Mouse (Mus musculus) liver, embryonic 12.5 days (tissue): ENCODE measurements around the gene Apold1. TPM values are rescaled to one million over a fixed set of nuclear protein-coding genes. Genes with fewer than 3 reads are reported as not detected.

ENCODE experiments used
- ATAC-seq: fragments of 200-750 bp; cut with Nextera tagmentation; 2 replicates; pipeline ENCODE4 v1.8.0; 2017; ENCODE audit warnings: moderate number of reproducible peaks, mild to moderate bottlenecking, moderate library complexity
- H3K27ac ChIP-seq: fragments of 300-500 bp; sonication (generic); 2 replicates; pipeline ENCODE4 v1.5.1; 2016; ENCODE audit warnings: mild to moderate bottlenecking
- H3K27me3 ChIP-seq: fragments of 300-500 bp; sonication (generic); replicated peaks from 2 replicates; pipeline ENCODE4 v1.6.1; 2016; ENCODE audit warnings: mild to moderate bottlenecking, moderate library complexity
- H3K36me3 ChIP-seq: fragments of 300-500 bp; sonication (generic); 2 replicates; pipeline ENCODE4 v1.6.1; 2016; ENCODE audit warnings: mild to moderate bottlenecking, moderate library complexity
- H3K4me1 ChIP-seq: fragments of 300-500 bp; sonication (generic); 2 replicates; pipeline ENCODE4 v1.6.1; 2016
- H3K4me2 ChIP-seq: fragments of 300-500 bp; sonication (generic); 2 replicates; pipeline ENCODE4 v1.6.1; 2016; ENCODE audit warnings: mild to moderate bottlenecking, moderate library complexity
- H3K4me3 ChIP-seq: fragments of 300-500 bp; sonication (generic); 2 replicates; pipeline ENCODE4 v1.5.1; 2016; ENCODE audit warnings: mild to moderate bottlenecking, moderate library complexity
- H3K9ac ChIP-seq: fragments of 300-500 bp; sonication (generic); 2 replicates; pipeline ENCODE4 v1.6.1; 2016; ENCODE audit warnings: mild to moderate bottlenecking, moderate library complexity
- H3K9me3 ChIP-seq: fragments of 300-500 bp; sonication (generic); replicated peaks from 2 replicates; pipeline ENCODE4 v1.6.1; 2016; ENCODE audit warnings: mild to moderate bottlenecking, moderate library complexity
- WGBS: fragments of 180-500 bp; shearing (Covaris S2); methylation state at CpG from one replicate; pipeline ENCODE4 v1.1.7; 2016; ENCODE audit not compliant: insufficient replicate concordance; 5-methylcytosine and 5-hydroxymethylcytosine counted together
- polyA plus RNA-seq: library from polyadenylated mRNA; unstranded; fragments of >200 nt; fragmentation: Nextera tagmentation; extraction: Ambion mirVana; gene quantifications from 2 replicates; pipeline ENCODE4 v1.2.1, GENCODE M21; 2016

Apold1 gene
- polyA plus RNA-seq, 1 experiment from 2014 or later: 2.2 TPM

DNA sequence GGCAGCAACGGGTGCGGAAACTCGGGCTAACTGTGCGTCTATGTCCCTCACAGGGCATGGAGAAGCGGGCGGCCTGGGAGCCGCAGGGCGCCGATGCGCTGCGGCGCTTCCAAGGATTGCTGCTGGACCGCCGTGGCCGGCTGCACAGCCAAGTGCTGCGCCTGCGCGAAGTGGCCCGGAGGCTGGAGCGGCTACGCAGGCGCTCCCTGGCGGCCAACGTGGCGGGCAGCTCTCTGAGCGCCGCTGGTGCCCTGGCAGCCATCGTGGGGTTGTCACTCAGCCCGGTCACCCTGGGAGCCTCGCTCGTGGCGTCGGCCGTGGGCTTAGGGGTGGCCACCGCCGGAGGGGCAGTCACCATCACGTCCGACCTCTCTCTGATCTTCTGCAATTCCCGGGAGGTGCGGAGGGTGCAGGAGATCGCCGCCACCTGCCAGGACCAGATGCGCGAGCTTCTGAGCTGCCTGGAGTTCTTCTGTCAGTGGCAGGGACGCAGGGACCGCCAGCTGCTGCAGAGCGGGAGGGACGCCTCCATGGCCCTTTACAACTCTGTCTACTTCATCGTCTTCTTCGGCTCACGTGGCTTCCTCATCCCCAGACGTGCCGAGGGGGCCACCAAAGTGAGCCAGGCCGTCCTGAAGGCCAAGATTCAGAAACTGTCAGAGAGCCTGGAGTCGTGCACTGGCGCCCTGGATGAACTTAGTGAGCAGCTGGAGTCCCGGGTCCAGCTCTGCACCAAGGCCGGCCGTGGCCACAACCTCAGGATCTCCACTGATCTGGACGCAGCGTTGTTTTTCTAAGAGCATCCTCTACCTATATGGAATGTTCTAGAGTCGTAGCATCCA, 2.2 kb downstream of the Apold1 start:
- H3K27ac ChIP-seq: peak overlapping the region; percentile 96

DNA sequence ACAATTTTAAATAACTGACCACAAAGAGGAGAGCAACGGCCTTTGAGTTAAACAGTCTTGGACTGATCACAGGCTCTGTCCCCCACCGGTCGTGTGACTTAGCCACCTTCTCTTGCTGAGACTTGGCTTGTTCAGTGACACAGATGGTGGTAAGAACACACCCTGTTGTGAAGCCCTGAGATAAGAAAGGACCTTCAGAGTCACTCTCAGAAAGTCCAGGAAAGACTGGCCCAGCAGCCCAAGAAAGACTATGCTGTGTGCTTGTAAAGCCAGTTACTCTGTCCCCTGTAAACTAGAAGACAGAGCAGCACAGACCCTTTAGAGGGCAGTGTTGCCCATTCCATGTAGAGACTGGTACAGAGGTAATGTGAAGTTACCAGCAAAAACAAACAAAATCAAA, 3.2 kb downstream of the Apold1 start:
- H3K9ac ChIP-seq: peak overlapping the region; percentile 75
- H3K4me1 ChIP-seq: peaks cover 70% of the 10 kb centered on the region
- ATAC-seq: peak; percentile 93
- H3K9me3 ChIP-seq: no peaks in the 10 kb centered on the region
- no peaks in the 10 kb centered on the region for H3K36me3 ChIP-seq
- peak overlapping the region; percentile 94 for H3K4me2 ChIP-seq
- 16% methylated on average over 3 of the region's 3 CpGs for WGBS
- peak overlapping the region; percentile 63 for H3K4me3 ChIP-seq
- 0 out of 2 replicates have a peak, but pooled peaks cover 7% of the 10 kb centered on the region for H3K27me3 ChIP-seq
- H3K27ac ChIP-seq: peak overlapping the region; percentile 96

More for the DNA sequence above, 2.2 kb downstream of the Apold1 start:
- Histone ChIP-seq H3K36me3 (no peaks in the 10 kb centered on the region), H3K4me3 (peak overlapping the region; percentile 63), H3K4me1 (peaks cover 70% of the 10 kb centered on the region), H3K9me3 (no peaks in the 10 kb centered on the region), H3K27me3 (0 out of 2 replicates have a peak, but pooled peaks cover 8% of the 10 kb centered on the region), H3K9ac (peak overlapping the region; percentile 75), H3K4me2 (peak overlapping the region; percentile 94)
- whole genome bisulfite sequencing: 4% methylated on average over 62 of the region's 62 CpGs
- peak; percentile 78 for ATAC-seq

DNA sequence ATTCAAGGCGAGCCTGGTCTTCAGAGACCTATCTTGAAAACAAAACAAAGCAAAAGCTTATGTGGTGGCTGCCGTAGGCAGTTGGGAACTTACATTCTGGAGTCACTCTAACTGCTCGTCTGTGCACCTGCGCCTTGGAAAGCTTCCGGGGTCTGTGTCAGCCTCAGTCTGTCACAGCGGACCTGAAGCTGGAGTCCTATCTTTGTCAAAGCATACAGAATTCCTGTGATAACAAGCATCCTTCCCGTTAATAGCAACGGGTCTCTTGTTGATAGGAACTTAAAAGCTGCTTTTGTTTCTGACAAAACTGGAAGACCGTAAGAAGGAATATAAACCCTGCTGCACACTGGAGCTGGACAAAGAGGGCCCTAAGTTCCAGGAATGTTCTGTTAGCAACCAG, 6.9 kb downstream of the Apold1 start:
- WGBS: 67% methylated on average over 9 of the region's 9 CpGs
- no peak for ATAC-seq
- no peaks in the 10 kb centered on the region for H3K9me3 ChIP-seq
- H3K4me2 ChIP-seq: no peak overlapping the region
- H3K36me3 ChIP-seq: no peaks in the 10 kb centered on the region
- no peak overlapping the region for H3K4me3 ChIP-seq
- H3K9ac ChIP-seq: no peak overlapping the region
- H3K4me1 ChIP-seq: peaks cover 33% of the 10 kb centered on the region
- no peak overlapping the region for H3K27ac ChIP-seq
- H3K27me3 ChIP-seq: no peaks in the 10 kb centered on the region

DNA sequence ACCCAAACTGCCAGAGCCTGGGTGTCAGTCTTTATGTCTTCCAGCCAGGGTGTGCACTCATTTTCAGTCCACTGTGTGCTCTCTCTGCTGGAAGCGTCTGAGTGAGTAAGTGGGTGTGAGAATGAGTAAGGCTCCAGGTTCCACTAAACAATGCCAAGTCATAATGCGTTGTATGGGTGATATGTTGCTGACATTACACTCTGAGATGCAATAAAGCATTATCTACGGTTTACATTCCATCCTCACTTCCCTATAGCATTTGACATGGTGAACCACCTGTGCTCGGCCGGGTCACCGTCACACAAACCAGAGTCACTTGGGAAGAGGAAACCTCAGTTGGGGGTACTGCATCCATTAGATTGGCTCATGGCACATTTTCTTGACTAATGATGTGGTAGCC, 9.2 kb downstream of the Apold1 start:
- Histone ChIP-seq H3K4me2 (no peak overlapping the region), H3K9me3 (no peaks in the 10 kb centered on the region), H3K4me1 (peaks cover 14% of the 10 kb centered on the region), H3K27me3 (no peaks in the 10 kb centered on the region), H3K4me3 (no peak overlapping the region), H3K27ac (no peak overlapping the region), H3K36me3 (no peaks in the 10 kb centered on the region), H3K9ac (no peak overlapping the region)
- ATAC-seq: no peak
- 79% methylated on average over 6 of the region's 6 CpGs for whole genome bisulfite sequencing

DNA sequence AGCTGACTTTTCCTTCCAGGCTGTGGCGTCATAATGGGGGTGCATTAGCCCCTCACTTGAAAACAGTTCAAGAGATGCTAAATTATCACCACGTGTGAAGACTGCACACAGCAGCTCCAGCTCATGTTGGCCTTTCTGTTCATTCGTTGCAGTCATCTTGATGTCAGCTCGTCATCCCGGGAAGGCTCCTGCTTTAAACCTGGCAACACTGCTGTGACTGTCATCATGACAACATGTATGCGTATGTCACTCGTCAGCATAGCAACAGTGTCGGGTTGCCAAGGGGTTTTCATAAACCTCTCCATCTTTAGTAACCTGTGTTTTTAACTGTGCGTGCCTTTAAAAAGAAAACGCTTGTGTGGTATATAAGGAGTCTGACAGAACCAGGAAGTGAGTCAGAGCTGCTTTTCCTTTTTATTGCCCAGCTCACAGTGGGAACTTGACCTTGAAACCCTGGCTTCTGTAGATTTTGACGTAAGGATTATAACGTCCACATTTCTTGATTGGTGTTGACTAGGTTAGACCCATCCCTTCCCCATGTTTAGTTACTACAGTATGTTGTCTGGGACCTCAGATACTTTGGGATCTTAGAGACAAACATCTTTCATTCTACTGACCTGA, 12.6 kb downstream of the Apold1 start:
- Histone ChIP-seq H3K4me3 (no peak overlapping the region), H3K4me2 (no peak overlapping the region), H3K27me3 (no peaks in the 10 kb centered on the region), H3K36me3 (no peaks in the 10 kb centered on the region), H3K9ac (no peak overlapping the region), H3K9me3 (no peaks in the 10 kb centered on the region), H3K4me1 (no peaks in the 10 kb centered on the region), H3K27ac (no peak overlapping the region)
- ATAC-seq: no peak
- 54% methylated on average over 12 of the region's 12 CpGs for WGBS

DNA sequence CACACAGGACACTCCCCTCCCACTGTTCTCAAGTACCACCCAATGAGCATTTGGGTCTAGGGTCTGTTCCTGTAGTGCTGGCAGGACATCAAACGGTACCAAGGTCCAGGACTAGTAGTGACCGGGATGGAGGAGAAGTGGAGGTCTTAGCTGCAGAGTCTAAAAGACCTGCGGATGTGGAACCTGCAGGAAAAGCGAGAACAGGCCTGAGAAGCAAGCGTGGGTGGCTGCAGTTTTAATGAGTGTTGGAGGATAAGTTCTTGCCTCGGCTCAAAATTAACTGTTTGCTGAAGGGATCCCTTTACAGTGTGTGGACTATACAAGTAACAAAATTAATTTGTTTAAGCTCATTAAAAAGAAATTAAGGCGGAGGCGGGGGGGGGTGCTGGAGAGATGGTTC, 13.5 kb downstream of the Apold1 start:
- no peak for ATAC-seq
- Histone ChIP-seq H3K4me1 (no peaks in the 10 kb centered on the region), H3K4me3 (no peak overlapping the region), H3K9ac (no peak overlapping the region), H3K27me3 (no peaks in the 10 kb centered on the region), H3K27ac (no peak overlapping the region), H3K9me3 (no peaks in the 10 kb centered on the region), H3K4me2 (no peak overlapping the region), H3K36me3 (no peaks in the 10 kb centered on the region)
- 75% methylated on average over 8 of the region's 8 CpGs for WGBS

DNA sequence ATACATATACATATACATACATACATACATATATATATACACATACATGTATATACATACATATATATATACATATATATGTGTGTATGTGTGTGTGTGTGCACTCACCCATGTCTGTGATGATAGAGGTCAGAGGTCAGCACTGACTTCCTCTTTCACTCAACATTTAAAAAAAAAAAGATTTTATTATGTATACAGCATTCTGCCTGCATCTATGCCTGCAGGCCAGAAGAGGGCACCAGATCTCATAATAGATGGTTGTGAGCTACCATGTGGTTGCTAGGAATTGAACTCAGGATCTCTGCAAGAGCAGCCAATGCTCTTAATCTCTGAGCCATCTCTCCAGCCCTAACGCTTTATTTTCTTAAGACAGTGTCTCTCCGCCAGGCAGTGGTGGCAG, 15.4 kb downstream of the Apold1 start:
- Histone ChIP-seq H3K27ac (no peak overlapping the region), H3K4me1 (no peaks in the 10 kb centered on the region), H3K9ac (no peak overlapping the region), H3K4me3 (no peak overlapping the region), H3K27me3 (no peaks in the 10 kb centered on the region), H3K4me2 (no peak overlapping the region), H3K36me3 (no peaks in the 10 kb centered on the region), H3K9me3 (no peaks in the 10 kb centered on the region)
- 71% methylated on average over 2 of the region's 2 CpGs for WGBS
- ATAC-seq: no peak

DNA sequence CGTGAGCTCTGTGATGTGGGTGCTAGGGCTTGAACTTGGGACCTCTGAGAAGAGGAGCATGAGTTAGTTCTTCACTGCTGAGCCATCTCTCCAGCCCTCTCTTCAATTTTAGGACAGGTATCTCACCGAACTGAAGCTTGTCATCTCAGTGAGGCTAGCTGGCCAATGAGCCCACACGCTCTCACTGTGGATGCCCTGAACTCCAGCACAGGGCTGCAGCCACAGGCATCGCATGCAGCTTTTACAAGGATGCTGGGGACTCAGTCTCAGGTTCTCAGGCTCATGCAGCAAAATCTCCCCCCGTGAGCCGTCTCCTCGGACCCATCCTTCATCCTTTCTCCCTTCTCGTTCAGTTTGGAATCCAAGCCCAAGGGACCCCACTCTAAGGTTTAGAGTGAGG, 16.6 kb downstream of the Apold1 start:
- Histone ChIP-seq H3K4me3 (no peak overlapping the region), H3K4me2 (no peak overlapping the region), H3K4me1 (no peaks in the 10 kb centered on the region), H3K36me3 (no peaks in the 10 kb centered on the region), H3K27ac (no peak overlapping the region), H3K9me3 (no peaks in the 10 kb centered on the region), H3K9ac (no peak overlapping the region), H3K27me3 (no peaks in the 10 kb centered on the region)
- 76% methylated on average over 8 of the region's 8 CpGs for WGBS
- no peak for ATAC-seq

DNA sequence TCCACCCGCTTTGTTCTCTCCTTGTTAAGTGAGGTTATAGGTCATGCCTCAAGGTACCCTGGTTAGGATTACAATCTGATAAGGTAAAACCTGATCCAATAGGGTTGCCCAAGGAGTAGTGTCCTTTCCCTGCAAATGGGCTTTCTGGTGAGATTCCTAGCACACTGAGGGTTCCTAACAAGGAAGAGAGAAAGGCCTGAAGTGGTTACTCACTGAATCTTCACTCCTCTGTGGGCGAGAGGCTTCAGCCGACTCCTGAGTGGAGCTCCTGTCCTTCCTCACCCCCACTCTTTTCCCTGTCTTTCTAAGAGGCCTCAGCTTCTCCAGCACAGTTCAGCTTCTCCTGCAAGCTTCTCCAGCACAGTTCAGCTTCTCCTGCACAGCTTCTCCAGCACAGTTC, 17.3 kb downstream of the Apold1 start:
- Histone ChIP-seq H3K4me1 (no peaks in the 10 kb centered on the region), H3K4me2 (no peak overlapping the region), H3K4me3 (no peak overlapping the region), H3K27me3 (no peaks in the 10 kb centered on the region), H3K9ac (no peak overlapping the region), H3K9me3 (no peaks in the 10 kb centered on the region), H3K27ac (no peak overlapping the region), H3K36me3 (no peaks in the 10 kb centered on the region)
- WGBS: 70% methylated on average over 3 of the region's 3 CpGs
- no peak for ATAC-seq

DNA sequence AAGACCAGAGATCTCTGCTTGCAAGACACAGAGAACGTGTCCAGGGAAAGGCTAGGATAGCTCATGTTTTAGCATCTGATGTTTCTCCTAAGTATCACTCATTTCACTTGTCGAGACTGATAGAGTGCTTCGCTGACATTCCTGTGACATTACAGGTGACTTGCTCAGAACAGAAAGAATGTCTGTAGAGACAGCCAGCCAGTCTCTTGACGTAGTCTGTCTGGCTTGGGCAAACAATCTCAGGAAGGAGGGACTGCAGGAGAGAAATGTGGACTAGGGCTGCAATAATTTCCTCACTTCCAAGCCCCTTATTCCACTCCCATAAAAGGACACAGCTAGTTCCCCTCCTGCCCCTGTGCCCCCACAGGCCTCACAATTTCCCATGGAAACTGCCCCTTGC, 18.8 kb downstream of the Apold1 start:
- ATAC-seq: no peak
- 68% methylated on average over 4 of the region's 4 CpGs for WGBS

DNA sequence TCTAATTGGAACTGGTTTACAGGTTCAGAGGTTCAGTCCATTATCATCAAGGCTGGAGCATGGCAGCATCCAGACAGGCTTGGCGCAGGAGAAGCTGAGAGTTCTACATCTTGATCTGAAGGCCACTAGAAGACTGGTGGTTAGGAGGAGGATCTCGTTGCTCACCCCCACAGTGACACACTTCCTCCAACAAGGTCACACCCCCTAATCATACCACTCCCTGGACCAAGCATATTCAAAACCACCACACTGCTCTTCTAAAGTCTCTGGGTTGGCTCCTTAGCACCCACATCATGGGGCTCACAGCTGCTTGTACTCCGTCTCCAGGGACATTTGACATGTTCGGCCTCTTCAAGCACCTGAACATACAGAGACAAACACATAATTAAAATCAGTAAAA, 20.5 kb downstream of the Apold1 start:
- Histone ChIP-seq H3K27me3 (no peaks in the 10 kb centered on the region), H3K4me2 (no peak overlapping the region), H3K36me3 (no peaks in the 10 kb centered on the region), H3K9ac (no peak overlapping the region), H3K4me3 (no peak overlapping the region), H3K9me3 (no peaks in the 10 kb centered on the region), H3K4me1 (peaks cover 12% of the 10 kb centered on the region), H3K27ac (no peak overlapping the region)
- WGBS: 50% methylated on average over 4 of the region's 4 CpGs
- no peak for ATAC-seq

More for the DNA sequence above, 18.8 kb downstream of the Apold1 start:
- no peaks in the 10 kb centered on the region for H3K36me3 ChIP-seq
- H3K4me1 ChIP-seq: no peaks in the 10 kb centered on the region
- H3K4me3 ChIP-seq: no peak overlapping the region
- no peak overlapping the region for H3K9ac ChIP-seq
- no peaks in the 10 kb centered on the region for H3K27me3 ChIP-seq
- H3K4me2 ChIP-seq: no peak overlapping the region
- no peak overlapping the region for H3K27ac ChIP-seq
- no peaks in the 10 kb centered on the region for H3K9me3 ChIP-seq

DNA sequence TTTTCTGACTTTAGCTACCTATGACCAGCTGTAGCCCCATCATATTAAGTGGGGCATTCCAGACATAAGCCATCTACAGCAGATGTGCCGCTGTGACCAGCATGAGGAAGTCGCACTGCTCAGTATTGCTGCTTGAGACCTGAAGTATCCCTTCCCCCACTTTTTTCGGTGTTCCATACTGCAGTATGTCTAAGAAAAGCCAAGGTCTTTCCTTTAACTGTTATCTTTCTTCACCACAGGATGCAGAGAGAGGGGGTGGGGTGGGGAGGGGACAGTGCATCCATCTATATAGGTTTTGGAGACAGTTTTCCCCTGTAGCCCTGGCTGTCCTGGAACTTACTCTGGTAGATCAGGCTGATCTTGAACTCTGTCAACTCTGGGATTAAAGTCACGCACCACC, 24.9 kb downstream of the Apold1 start:
- H3K4me1 ChIP-seq: peaks cover 55% of the 10 kb centered on the region

More for the DNA sequence above, 24.9 kb downstream of the Apold1 start:
- H3K36me3 ChIP-seq: no peaks in the 10 kb centered on the region
- peak; percentile 80 for ATAC-seq
- H3K9me3 ChIP-seq: no peaks in the 10 kb centered on the region
- H3K27me3 ChIP-seq: no peaks in the 10 kb centered on the region
- H3K4me3 ChIP-seq: no peak overlapping the region
- peak overlapping the region; percentile 32 for H3K9ac ChIP-seq
- 23% methylated on average over 4 of the region's 4 CpGs for WGBS
- H3K27ac ChIP-seq: peak overlapping the region; percentile 71
- H3K4me2 ChIP-seq: peak overlapping the region; percentile 44
